Mouse (Mus musculus) thymus, postnatal 4 days (tissue): ENCODE measurements around the gene Fuz.
A peak's percentile ranks its signal among the peaks of the same experiment; 100 is the strongest.
"Not testable (repeated sequence)": the region's sequence is repeated elsewhere in the genome, so short reads cannot be mapped to it uniquely, and the experiment has no call there.

Experiments
- DNase-seq: peaks from one replicate; pipeline ENCODE4 v3.0.0; 2021

The Fuz gene

DNA sequence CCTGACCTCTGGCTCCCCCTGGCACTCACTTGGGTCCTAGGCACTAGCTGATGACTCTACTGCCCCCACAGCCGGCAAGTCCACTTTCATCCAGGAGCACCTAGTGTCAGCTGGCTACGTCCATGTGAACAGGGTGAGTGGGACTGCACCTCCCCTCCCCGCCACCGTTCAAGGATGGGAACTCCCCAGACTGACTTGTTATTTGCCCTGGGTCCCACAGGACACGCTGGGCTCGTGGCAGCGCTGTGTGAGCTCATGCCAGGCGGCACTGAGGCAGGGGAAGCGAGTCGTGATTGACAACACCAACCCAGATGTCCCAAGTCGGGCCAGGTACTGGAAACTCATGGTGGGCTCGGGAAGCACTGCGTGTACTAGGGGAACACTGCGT lies 34.5 kb upstream of the Fuz start:
- DNase-seq: peak; percentile 20

DNA sequence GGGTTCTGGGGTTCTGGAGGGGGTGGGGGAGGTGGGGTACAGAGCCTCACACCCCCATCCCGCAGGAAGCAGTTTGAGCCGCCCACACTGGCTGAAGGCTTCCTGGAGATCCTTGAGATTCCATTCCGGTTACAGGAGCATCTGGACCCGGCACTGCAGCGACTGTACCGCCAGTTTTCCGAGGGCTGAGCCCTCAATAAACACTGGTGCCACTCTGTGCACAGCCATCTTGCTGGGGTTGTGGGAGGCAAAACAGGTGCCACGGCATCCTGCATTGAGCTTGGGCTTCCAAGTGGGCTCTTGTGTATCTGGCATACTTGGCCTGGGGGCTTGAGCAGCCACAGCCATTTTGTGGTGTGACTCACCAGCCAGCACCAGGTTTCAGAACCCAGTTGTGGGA lies 33.4 kb upstream of the Fuz start:
- DNase-seq: no peak

DNA sequence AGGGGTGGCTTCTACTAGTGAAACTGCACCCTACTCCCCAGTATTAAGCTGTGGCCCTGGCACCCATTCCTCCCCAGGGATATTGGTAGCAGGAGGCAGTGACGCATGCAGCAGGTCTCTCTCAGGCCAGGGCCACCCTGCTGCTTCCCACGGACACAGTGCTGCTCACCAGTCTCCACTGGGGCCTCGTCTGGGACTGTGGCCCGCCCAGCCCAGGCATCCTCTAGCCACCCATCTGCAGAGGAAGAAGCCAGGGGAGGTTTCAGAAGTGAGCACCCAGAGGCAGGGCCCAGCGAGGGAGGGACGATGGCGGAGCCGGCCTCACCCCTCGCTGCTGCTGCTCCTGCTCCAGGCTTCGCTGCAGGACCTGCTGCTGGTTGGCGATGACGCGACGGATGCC lies 32.7 kb upstream of the Fuz start:
- DNase-seq: no peak

DNA sequence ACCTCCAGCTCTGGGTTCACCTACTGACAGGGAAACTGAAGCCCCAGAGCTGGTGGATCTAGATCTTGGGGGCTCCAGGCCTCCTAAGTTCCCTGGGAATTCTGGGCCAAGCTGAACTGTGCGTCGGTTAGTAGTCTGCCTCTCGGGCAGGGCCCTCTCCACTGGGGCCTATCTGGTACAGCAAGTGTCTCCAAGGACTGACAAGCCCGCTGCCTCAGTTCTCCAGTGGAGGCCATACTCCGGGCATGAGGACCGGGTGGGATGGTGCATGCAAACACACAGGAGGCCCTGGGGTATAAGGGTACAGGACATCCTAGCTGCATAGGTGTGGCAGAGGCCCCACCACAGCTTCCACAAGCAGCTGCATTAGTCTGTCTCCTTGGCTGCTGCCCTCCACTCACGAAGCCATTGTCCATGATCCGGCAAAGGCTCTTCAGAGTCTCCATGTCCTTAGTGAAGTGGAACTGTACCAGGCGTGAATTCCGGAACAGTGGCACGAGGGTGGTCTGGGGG lies 31.8 kb upstream of the Fuz start:
- DNase-seq: no peak

DNA sequence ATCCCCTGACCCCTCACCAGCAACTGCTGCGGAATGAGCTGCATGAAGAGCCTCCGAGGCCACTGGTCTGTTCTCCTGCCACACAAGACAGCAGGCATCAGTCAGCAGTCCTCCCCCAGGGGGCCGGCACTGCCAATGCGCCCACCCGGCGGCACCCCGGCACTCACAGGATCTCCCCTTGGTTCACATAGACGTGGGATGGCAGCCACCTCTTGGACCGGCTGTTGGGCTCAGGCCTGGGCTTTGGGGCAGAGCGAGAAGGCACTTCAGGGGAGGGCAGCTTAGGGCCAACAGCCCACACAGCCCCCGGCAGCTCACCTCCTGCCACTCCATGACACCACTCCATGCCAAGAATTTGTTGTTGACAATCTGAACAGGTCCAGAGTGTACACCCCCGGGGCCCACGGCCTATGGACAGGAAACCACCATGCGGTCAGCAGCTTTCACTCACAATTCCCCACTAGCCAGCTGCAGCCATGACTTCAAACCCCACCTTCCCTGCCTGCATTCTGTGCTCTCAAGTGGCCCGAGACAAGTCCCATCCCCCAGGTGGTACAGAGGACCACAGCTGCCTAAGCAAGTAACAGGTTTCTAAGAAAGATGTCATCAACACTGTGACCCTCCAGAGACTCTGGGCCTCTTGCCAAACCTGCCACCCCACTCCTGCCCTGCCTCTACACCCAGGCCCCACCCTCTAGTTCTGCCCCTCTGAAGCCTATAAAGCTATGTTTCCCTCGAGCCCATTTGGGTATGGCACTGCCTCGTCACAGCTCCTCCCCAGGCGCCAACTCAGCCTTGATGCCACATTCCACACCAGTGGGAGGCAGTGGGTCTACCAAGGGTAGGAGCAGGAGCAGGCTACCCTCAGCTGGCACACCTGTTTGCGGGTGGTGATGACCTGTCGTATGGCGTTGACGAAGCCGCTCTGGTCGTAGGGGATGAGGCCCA lies 31.0 kb upstream of the Fuz start:
- DNase-seq: peak; percentile 20

DNA sequence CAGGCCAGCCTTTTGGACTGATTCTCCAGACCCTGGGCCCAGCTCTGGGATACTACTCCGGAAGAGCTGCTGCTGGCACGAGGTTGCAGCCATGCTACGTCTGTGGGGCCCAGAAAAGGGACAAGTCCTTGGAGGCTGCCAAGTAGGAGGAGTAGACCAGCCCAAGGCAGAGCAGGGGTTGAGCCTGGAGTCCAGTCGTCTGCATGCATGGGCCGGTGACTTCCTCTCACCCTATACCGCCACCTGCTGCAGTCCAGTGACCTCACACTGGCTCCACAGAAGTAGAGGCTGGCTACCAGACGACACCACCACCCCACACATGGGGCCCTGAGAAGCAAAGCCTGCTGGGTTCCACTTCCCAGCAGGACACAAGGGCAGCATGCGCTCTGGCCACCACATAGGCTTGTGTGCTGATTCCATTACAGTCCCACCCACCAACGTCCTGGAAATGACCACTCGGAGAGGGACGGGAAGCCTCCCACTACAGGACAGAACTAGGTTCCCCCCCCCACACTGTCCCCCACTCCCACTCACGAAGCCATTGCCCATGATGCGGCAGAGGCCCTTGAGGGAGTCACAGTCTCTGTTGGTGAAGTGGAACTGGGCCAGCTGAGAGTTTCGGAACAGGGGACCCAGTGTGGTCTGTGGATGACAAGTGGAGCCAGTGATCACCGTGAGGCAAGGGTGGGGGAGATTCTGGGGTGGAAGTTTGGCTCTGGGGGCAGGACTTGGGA lies 29.4 kb upstream of the Fuz start:
- DNase-seq: no peak

DNA sequence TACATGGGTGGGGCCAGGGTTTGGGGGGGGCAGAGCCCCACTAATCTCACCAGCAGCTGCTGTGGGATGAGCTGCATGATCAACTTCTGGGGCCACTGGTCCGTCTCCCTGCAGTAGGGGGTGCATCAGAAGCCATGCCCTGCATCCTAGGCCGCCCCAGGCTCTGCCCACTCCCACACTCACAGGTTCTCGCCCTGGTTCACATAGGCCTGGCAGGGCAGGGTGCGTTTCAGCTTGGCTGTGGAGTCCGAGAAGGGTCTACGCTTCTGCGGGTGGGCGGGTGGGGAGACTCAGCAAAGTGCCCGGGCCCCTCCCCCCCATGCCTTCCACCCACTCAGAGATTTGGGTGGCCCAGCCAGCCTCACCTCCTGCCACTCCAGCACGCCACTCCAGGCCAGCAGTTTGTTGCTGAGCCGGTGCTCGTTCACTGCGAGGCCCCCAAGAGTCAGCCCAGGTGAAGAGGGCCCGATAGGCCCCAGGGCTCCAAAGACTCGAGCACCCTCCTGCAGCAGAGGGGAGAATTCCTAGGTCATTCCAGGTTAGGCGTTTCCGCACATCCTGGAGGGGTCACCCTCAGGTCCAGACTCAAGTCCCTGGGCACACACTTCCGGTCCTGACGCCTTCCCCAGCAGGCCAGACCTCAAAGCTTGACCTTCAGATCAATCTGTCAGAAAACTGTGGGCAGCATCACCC lies 28.7 kb upstream of the Fuz start:
- no peak for DNase-seq

DNA sequence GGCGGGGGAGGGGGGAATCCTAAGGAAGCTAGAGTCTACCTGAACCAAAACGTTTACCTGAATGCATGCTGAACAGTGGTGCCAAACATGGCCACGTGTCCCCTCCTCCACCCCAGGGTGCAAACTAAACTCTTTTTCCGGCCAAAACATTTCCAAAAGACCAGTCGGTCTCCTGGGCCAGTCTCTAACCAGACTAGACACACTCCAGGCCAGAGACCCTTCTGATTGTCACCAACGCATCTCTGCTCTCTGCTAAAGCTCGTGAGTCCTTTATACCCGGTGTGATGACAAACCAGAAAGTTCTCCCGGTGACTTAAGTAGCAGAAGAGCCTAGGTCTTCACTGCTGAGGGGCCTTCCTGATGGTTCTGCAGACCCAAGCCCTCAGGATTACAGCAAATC lies 28.1 kb upstream of the Fuz start:
- DNase-seq: no peak

DNA sequence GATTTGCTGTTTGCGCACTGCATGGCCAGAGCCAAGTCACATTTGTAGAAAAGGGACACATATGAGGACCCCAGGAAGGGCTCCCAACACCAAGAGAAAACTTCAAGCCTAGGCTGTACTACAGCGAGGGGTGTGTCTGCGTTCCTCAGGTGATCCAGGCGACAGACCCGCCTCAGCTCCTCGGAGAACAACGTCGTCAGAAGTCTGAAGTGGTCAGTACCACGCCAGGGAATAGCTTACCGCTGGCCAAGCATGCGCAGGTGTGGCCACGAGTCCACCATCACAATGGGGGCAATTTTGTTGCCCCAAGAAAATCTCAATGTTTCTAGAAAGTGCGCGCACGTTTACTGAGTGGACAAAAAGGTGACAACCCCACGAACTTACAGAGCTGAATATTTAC lies 27.4 kb upstream of the Fuz start:
- DNase-seq: no peak

DNA sequence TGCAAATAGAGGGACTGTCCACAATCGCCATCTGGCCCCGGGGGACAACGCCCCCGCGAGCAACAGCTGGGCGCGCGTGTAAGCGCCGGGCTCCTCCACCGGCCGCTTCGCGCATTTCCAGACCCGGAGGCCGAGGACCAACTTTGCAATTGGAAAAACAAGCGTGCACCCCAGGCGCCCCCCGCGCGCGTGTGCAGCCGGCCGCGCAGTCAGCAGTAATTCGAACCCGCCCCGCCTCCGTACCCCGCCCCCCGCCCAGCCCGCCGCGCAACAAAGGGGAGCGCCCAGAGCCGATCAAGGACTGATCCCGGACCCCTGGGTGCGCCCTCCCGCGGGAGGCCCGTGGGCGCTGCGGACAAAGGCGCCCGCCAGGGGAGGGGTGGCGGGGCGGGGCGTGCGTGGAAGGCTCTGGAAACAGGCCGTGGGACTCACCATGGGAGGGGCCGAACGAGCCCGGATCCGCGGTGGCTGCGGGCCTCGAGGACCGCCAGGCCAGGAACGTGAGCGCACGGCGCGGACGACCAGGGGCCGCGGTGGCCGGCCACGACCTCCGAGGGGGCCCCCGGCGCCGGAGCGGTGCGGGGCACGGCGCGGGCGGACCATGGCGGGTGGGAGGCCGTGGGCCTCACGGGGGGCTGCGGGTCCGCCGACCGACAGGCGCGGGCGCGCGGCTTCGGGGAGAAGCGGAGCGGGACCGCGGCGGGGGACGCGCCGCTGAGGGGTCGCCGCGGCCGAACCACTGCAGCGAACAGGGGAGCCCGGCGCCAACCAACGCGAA lies 26.8 kb upstream of the Fuz start:
- DNase-seq: peak; percentile 73

DNA sequence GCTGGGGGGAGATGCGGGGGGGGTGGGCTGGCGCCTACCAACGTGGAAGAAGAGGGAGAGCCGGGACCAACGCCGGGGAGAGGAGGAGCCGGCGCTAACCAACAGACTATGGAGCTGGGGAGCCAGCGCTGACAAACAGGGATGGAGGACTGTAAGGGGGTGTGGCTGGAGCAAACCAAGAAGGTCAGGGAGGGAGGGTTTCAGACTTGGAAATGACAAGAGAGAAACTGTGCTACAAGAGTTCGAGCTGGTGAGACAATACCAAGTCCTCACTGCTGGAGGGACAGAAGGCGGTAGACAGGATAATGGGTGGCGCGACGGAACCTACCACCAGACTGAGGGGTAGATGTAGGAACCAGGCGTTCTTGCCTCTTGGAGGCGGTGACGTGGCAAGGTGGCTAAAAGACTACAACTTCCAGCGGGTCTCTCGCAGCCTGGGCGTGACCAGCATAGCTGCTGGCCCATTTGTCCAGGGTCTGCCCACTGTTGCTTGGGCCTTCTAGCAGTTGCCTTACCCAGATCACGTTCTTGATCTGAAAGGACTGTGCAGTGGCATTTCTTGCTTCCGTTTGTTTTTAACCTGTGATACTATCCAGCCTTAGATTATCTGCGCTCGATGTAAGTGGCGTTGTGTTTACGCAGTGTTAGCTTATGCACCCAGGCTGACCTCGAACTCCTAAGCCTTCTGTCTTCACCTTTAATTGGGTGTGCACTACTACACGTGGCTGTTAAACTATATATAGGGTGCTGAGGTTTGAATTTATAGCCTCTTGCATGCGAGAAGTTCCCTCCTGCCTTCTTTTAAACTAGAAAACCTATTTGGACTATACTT lies 26.0 kb upstream of the Fuz start, which contains the start of gene Ptov1:
Ptov1 (minus strand) TSS at position 92 of the 832 bp plus-strand sequence.
- DNase-seq: peak; percentile 88

DNA sequence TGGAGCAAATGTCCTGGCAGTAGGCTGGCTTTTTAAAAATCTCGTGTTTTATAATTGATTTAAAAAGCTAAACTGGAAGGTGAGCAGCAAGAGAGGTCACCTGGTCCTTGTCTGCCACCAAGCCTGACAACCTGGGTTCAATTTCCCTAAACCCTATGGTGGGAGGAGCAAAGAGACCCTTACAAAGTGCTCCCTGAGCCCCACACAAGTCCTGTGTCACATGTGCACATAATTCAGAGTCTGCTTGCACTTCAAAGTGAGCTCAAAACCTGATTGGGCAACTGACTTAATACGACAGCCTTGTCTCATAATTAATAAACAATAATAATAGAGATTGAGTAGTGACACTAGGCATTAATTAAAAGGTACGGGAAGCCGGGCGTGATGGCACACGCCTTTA lies 25.3 kb upstream of the Fuz start:
- no peak for DNase-seq

DNA sequence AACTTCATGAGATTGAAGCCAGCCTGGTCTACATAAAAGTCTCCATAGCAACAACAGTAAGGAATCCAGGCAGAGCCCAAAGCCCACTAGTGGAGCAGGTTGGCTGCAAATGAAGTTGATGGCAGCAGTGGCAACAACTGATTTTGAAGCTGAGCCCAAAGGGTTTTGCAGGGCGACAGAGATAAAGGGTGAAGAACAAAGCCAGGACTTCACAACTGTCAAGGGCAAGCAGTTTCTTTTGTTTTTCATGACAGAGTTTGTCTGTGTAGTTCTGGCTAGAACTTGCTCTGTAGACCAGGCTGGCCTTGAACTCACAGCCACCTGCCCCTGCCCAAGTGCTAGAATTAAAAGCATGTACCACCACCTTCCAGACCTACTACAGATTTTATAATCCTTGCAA lies 24.7 kb upstream of the Fuz start:
- no peak for DNase-seq

DNA sequence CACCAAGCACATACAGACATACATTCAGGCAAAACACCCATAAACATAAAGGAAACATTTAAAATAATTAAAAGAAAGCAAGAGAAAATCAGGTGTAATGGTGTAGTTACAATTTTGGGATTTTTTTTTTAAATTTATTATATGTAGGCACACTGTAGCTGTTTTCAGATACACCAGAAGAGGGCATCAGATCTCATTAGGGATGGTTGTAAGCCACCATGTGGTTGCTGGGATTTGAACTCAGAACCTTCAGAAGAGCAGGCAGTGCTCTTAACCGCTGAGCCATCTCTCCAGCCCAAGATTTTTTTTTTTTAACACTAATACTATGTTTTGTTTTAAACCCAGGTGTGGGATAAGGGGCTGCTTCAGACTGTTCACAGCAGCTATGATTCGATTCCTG lies 24.1 kb upstream of the Fuz start:
- not testable (repeated sequence) for DNase-seq

DNA sequence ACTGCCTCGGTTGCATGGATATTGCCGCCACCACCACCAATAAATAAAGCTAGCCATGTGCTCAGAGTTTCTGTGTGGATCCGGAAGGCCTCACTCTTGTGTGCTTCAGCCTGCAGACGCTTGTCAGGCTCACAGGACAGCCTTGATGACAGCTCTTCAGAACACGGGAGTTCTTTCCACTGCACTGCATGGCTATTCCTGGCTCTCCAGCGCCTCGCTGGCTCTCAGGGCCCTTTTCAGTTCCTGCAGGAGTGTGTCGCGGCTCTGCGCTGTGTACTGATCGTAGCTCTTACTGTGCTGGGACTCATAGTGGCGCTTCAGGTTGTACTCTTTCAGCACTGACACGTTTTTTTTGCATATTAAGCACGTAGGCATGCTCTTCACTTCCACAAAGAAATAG lies 18.0 kb upstream of the Fuz start:
- DNase-seq: no peak

DNA sequence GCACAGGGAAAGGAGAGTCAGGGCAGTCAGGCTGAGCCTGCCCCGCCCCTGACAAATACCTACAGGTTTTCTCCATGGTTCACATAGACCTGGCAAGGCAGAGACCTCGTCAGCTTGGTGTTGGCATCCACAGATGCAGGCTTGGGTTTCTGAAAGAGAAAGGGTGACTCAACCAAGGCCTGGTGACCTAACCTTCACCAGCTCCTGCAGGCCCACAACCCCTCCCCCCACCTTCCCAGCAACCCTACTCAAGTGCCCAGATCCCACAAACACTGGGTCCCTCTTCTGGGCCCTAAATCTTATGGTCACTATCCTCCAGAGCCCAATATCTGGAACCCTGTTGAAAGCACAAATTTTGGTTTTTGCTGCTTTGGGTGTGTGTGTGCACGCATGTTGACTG lies 12.8 kb upstream of the Fuz start:
- no peak for DNase-seq

DNA sequence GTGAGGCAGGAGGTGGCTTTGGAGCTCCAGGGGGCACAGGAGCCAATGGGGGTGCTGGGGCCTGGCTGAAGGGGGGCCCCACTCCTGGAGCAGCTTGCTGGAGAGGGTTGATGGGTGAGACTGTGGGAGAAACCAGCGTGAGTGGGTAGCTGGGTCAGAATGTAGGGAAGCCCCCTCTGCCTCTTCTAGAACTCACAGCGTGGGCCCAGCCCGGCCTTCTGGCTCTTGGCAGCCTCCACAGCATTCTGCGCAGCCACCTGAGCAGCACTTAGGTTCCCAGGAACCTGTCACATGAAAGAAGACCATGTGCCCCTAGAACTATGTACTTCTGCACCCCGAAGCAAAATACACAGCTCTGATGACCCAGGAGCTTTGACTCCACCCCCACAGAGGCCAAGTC lies 11.2 kb upstream of the Fuz start:
- no peak for DNase-seq

DNA sequence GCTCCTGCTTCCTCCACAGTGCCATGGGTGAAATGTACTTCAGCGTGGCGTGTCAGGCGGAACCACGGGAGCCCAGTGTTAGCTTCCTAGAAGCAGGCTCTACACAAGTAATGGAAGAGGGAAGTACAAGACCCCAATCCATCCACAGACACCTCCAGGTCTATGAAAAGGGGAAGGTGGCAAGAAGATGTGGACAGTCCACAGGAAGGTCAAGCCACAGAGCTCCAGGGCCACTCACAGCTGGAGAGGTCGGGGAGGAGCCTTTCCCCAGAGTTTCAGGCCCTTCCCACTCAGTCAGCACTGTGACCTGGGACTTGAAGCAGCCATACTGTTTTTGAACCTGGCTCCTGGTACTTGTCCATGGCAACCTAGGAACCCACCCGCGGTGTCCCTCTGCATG lies 8.9 kb upstream of the Fuz start:
- no peak for DNase-seq

DNA sequence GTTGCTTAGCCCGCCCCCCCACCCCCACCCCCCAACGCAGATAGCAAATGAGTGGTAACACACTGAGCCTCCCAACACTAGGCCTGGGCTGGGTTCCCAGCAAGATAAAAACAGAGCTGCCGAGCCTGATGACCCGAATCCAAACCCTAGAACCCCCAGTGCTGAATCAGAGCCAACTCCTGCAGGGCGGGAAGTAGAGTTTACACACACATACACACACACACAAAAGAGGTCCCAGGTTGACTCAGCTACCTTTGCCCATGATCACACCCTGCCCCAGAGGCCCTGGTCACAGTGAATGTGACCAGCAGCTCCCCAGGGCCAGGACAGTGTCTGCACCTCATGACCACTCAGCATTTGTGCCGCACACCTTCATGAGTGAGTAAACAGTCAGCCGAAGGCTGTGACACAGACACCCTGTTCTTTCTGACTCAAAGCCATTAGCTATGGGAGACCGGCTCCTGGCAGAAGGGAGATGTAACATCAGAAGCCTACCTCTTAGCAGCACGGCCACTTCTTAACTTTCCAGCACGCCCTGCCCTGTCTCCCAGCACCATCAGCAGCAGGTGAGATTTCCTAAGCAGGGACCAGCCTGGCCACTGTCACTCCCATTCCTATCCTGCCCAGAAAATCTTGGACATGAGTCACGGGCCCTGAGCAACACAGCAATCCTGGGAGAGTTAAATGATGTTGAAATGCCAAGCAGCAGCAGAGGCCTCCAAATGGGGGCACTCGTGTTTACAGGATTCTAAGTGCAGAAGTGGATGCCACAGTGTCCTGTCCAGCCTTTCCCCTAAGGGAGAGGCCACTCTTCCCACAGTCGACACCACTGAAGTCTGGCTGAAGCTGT lies 7.4 kb upstream of the Fuz start:
- DNase-seq: no peak

DNA sequence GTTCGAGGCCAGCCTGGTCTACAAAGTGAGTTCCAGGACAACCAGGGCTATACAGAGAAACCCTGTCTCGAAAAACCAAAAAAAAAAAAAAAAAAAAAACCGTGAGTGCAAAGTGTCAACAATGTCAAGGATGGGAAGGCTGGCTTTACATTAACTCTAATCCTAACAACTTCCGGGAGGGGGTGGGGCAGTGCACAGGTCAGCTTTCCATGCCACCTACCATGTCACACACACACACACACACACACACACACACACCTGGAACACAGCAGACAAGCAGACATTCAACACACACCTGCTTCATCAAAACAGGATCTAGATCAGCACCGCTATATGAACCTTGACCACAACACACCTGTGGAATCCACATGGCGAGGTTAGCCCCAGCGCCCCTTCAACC lies 5.7 kb upstream of the Fuz start:
- no peak for DNase-seq

DNA sequence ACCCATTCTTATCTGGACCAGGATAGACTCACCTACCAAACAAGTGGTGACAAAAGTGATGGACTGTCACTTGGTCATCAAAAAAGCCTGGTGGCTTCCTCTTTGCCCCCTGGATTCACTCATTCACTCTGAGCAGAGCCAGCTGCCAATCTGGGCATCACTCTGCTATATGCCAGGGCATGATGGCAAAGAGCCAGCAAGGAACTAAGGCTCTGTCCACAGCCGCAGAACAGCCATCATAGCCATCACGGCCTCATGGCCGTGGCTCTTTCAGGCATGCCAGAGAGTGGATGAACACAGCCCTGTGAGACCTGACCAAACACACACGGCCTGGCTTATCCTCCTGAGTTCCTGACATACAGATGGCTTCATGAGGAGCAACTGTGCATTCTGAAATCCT lies 5.1 kb upstream of the Fuz start:
- DNase-seq: no peak
